Mouse (Mus musculus): ENCODE measurements around the gene Ninj2. TPM values are rescaled to one million over a fixed set of nuclear protein-coding genes. Genes with fewer than 3 reads are reported as not detected.
A peak's percentile ranks its signal among the peaks of the same experiment; 100 is the strongest.

Gene Ninj2
- total and polyA plus RNA-seq, 2 experiments from 2014 or later, result not detected

GRCm38 (mm10) chr6:120196837-120197236, 103.7 kb downstream of the Ninj2 start:
- Histone ChIP-seq H3K4me2 (ENCODE audit: low read depth) (no peak overlapping the region), H3K9me3 (ENCODE audit: low read length) (no peaks in the 10 kb centered on the region), H3K4me1 (ENCODE audit: insufficient read depth) (0 out of 2 replicates have a peak, but pooled peaks cover 4% of the 10 kb centered on the region), H3K27me3 (ENCODE audit: insufficient read depth, low read length) (no peaks in the 10 kb centered on the region), H3K27ac (ENCODE audit: low read depth, low read length) (no peak overlapping the region), H3K36me3 (ENCODE audit: insufficient read depth) (no peaks in the 10 kb centered on the region), H3K9ac (no peak overlapping the region), H3K4me3 (ENCODE audit: low read depth, low read length) (no peak overlapping the region)
- ATAC-seq (no peak), DNase-seq (peak; percentile 34)
- TF ChIP-seq CTCF (IDR thresholded peaks at IDR 0.05; ENCODE audit: low read depth), result peak; percentile 47
- 41% methylated on average over 2 of the region's 2 CpGs for WGBS

GRCm38 (mm10) chr6:120197964-120198363, 104.8 kb downstream of the Ninj2 start:
- H3K4me1 ChIP-seq (ENCODE audit: insufficient read depth), result 0 out of 2 replicates have a peak, but pooled peaks cover 4% of the 10 kb centered on the region
- peak; percentile 67 for DNase-seq
- H3K4me2 ChIP-seq (ENCODE audit: low read depth), result no peak overlapping the region
- no peaks in the 10 kb centered on the region for H3K27me3 ChIP-seq (ENCODE audit: insufficient read depth, low read length)
- no peak overlapping the region for H3K4me3 ChIP-seq (ENCODE audit: low read depth, low read length)
- no peak overlapping the region for H3K9ac ChIP-seq
- WGBS, result 38% methylated on average over 9 of the region's 9 CpGs
- TF ChIP-seq CTCF (IDR thresholded peaks at IDR 0.05; ENCODE audit: low read depth), result peak; percentile 93
- peak; percentile 14; the same call in 1 of the 2 replicates for ATAC-seq
- no peak overlapping the region for H3K27ac ChIP-seq (ENCODE audit: low read depth, low read length)
- no peaks in the 10 kb centered on the region for H3K9me3 ChIP-seq (ENCODE audit: low read length)
- H3K36me3 ChIP-seq (ENCODE audit: insufficient read depth), result no peaks in the 10 kb centered on the region

GRCm38 (mm10) chr6:120199638-120200394, 106.7 kb downstream of the Ninj2 start:
- ATAC-seq (peak; percentile 43), DNase-seq (no peak)
- no peaks in the 10 kb centered on the region; the same call in 1 of the 2 replicates for H3K27me3 ChIP-seq (ENCODE audit: insufficient read depth, low read length)
- H3K9ac ChIP-seq, result no peak overlapping the region
- H3K4me2 ChIP-seq (ENCODE audit: low read depth), result no peak overlapping the region
- TF ChIP-seq CTCF (IDR thresholded peaks at IDR 0.05; ENCODE audit: low read depth), result no peak
- 25% methylated on average over 10 of the region's 10 CpGs for WGBS
- 0 out of 2 replicates have a peak, but pooled peaks cover 4% of the 10 kb centered on the region for H3K4me1 ChIP-seq (ENCODE audit: insufficient read depth)
- no peak overlapping the region for H3K27ac ChIP-seq (ENCODE audit: low read depth, low read length)
- H3K4me3 ChIP-seq (ENCODE audit: low read depth, low read length), result no peak overlapping the region
- no peaks in the 10 kb centered on the region for H3K9me3 ChIP-seq (ENCODE audit: low read length)
- H3K36me3 ChIP-seq (ENCODE audit: insufficient read depth), result no peaks in the 10 kb centered on the region

GRCm38 (mm10) chr6:120201956-120202355, 108.8 kb downstream of the Ninj2 start:
- Histone ChIP-seq H3K4me1 (ENCODE audit: insufficient read depth) (0 out of 2 replicates have a peak, but pooled peaks cover 4% of the 10 kb centered on the region), H3K4me2 (ENCODE audit: low read depth) (no peak overlapping the region), H3K4me3 (ENCODE audit: low read depth, low read length) (no peak overlapping the region), H3K27ac (ENCODE audit: low read depth, low read length) (no peak overlapping the region), H3K36me3 (ENCODE audit: insufficient read depth) (no peaks in the 10 kb centered on the region), H3K9ac (no peak overlapping the region), H3K27me3 (ENCODE audit: insufficient read depth, low read length) (no peaks in the 10 kb centered on the region; the same call in 1 of the 2 replicates), H3K9me3 (ENCODE audit: low read length) (no peaks in the 10 kb centered on the region)
- ATAC-seq, result no peak
- no peak for TF ChIP-seq CTCF (IDR thresholded peaks at IDR 0.05; ENCODE audit: low read depth)
- 49% methylated on average over 6 of the region's 6 CpGs for WGBS
- DNase-seq, result no peak

GRCm38 (mm10) chr6:120202406-120202805, 109.3 kb downstream of the Ninj2 start:
- Histone ChIP-seq H3K36me3 (ENCODE audit: insufficient read depth) (no peaks in the 10 kb centered on the region), H3K4me1 (ENCODE audit: insufficient read depth) (0 out of 2 replicates have a peak, but pooled peaks cover 4% of the 10 kb centered on the region), H3K4me3 (ENCODE audit: low read depth, low read length) (no peak overlapping the region), H3K9me3 (ENCODE audit: low read length) (no peaks in the 10 kb centered on the region), H3K9ac (no peak overlapping the region), H3K27me3 (ENCODE audit: insufficient read depth, low read length) (no peaks in the 10 kb centered on the region; the same call in 1 of the 2 replicates), H3K27ac (ENCODE audit: low read depth, low read length) (no peak overlapping the region), H3K4me2 (ENCODE audit: low read depth) (no peak overlapping the region)
- ATAC-seq (no peak), DNase-seq (no peak)
- 38% methylated on average over 8 of the region's 8 CpGs for WGBS
- TF ChIP-seq CTCF (IDR thresholded peaks at IDR 0.05; ENCODE audit: low read depth), result no peak

GRCm38 (mm10) chr6:120206586-120206985, 113.4 kb downstream of the Ninj2 start:
- ATAC-seq, result no peak
- no peak overlapping the region for H3K27ac ChIP-seq (ENCODE audit: low read depth, low read length)
- H3K4me1 ChIP-seq (ENCODE audit: insufficient read depth), result no peaks in the 10 kb centered on the region
- no peaks in the 10 kb centered on the region for H3K9me3 ChIP-seq (ENCODE audit: low read length)
- no peaks in the 10 kb centered on the region for H3K36me3 ChIP-seq (ENCODE audit: insufficient read depth)
- WGBS, result 88% methylated on average over 5 of the region's 5 CpGs
- DNase-seq, result no peak
- no peak for TF ChIP-seq CTCF (IDR thresholded peaks at IDR 0.05; ENCODE audit: low read depth)
- H3K9ac ChIP-seq, result no peak overlapping the region
- H3K4me3 ChIP-seq (ENCODE audit: low read depth, low read length), result no peak overlapping the region
- H3K27me3 ChIP-seq (ENCODE audit: insufficient read depth, low read length), result no peaks in the 10 kb centered on the region; the same call in 1 of the 2 replicates
- H3K4me2 ChIP-seq (ENCODE audit: low read depth), result no peak overlapping the region

- Histone ChIP-seq H3K27ac (ENCODE audit: low read depth, low read length) (no peak overlapping the region), H3K9me3 (ENCODE audit: low read length) (no peaks in the 10 kb centered on the region), H3K27me3 (ENCODE audit: insufficient read depth, low read length) (no peaks in the 10 kb centered on the region), H3K9ac (no peak overlapping the region), H3K4me3 (ENCODE audit: low read depth, low read length) (no peak overlapping the region), H3K4me1 (ENCODE audit: insufficient read depth) (no peaks in the 10 kb centered on the region), H3K4me2 (ENCODE audit: low read depth) (no peak overlapping the region), H3K36me3 (ENCODE audit: insufficient read depth) (no peaks in the 10 kb centered on the region)
- WGBS, result 77% methylated on average over 6 of the region's 6 CpGs
- TF ChIP-seq CTCF (IDR thresholded peaks at IDR 0.05; ENCODE audit: low read depth), result no peak
- no peak for ATAC-seq
- DNase-seq, result no peak
Observed at GRCm38 (mm10) chr6:120211536-120211935, 118.4 kb downstream of the Ninj2 start.

Measured in forebrain, postnatal 0 days (tissue).